Mouse (Mus musculus) telencephalon, adult 2 months (tissue): ENCODE results near the gene Cacng2.

Source experiments
- DNase-seq: peaks from one replicate; pipeline ENCODE4 v3.0.0-alpha.2; 2011; ENCODE audit warnings: low read depth, low spot score

Cacng2 gene

DNA sequence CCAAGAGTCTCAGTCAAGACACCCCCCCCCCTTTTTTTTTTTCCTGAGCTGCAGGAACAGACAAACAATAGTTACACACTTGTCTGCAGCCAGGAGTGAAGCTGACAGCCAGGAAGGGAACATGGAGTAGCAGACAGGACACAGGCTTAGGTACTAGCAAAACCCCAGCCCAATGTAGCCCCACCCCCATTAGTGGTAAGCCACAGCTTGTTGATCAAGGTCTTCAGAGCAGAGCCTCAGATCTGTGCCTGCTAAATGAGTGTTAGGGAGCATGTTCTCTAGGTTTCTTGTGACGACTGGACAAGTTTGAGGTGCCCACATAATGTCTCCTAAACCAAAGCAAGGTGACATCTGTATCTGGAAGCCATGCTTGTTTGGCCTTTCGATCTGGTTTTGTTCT, 165.5 kb downstream of the Cacng2 start:
- no peak for DNase-seq

DNA sequence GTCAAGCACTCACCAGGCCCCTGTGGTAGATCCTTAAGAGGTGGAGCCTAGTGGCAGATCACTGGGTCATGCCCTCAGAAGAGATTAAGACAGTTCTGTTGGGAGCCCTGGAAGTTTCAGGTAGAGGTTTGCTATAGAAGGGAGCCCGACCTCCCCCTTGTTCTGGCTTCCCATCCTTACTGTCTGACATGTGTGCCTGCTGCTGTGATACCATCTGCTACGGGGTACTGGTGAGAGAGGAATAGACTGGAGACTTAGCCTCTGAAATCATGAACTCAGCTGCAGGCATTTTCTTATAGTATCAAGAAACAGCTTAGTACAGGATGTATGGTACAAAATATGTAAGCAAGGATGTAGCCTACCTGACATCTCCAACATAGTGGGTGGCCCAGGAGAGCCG, 166.9 kb downstream of the Cacng2 start:
- DNase-seq = no peak

DNA sequence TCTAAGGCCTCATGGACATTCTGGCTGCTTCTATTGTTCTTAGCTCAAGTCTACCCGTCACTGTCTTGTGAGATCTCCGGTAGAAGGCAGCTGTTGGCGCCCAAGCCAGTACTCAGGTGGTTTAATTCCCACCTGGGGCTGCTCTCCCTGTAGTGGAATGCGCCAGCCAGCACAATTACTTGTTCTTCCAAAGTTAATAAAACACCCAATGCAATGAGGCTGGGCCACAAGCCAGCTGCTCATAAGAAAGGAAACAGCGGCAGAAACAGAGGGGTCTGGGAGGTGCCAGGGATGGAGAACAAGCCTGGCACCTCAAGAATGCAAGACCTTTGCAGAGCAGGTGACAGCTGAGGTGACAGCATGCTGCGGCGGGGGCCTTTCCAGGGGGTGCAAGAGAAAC, 170.8 kb downstream of the Cacng2 start:
- no peak for DNase-seq

GRCm38 (mm10) chr15:77945711-77946110, 174.1 kb downstream of the Cacng2 start:
- no peak for DNase-seq
